Mouse (Mus musculus) ES-E14 (cell line): ENCODE results near the gene Hhipl1. TPM values are rescaled to one million over a fixed set of nuclear protein-coding genes. Genes with fewer than 3 reads are reported as not detected.

Source experiments
- DNase-seq: peaks from one replicate; pipeline ENCODE4 v3.0.0-alpha.2; 2013; ENCODE audit warnings: low read depth, low spot score
- H3K27ac ChIP-seq: 2 replicates; pipeline ENCODE4 v1.5.1; 2012; ENCODE audit warnings: low read depth, mild to moderate bottlenecking, low read length, moderate library complexity, mixed read lengths; ENCODE audit not compliant: poor library complexity, insufficient read depth, severe bottlenecking
- H3K36me3 ChIP-seq: 2 replicates; pipeline ENCODE4 v1.6.1; 2012; ENCODE audit warnings: mild to moderate bottlenecking, low read length, moderate library complexity, mixed read lengths; ENCODE audit not compliant: control insufficient read depth, poor library complexity, insufficient read depth, severe bottlenecking
- H3K4me1 ChIP-seq, 2 experiments: fragments of 150-350 bp in 1 of 2; sonication (generic) in 1 of 2; 2 replicates each; pipeline ENCODE4 v1.6.1; 2012; ENCODE audit warnings: low read length in 2 of 2, mild to moderate bottlenecking in 1 of 2, mixed read lengths in 1 of 2; ENCODE audit not compliant: control insufficient read depth in 2 of 2, insufficient read depth in 2 of 2, poor library complexity in 1 of 2
- H3K4me3 ChIP-seq, 2 experiments: fragments of 150-350 bp in 1 of 2; sonication (generic) in 1 of 2; 2 replicates each; pipeline ENCODE4 v1.5.1; 2012; ENCODE audit warnings: low read length in 2 of 2, low read depth in 1 of 2, mild to moderate bottlenecking in 1 of 2, mixed read lengths in 1 of 2; ENCODE audit not compliant: insufficient read depth in 1 of 2, poor library complexity in 1 of 2, severe bottlenecking in 1 of 2
- H3K9ac ChIP-seq: 2 replicates; pipeline ENCODE4 v1.6.1; 2012; ENCODE audit warnings: low read depth, mild to moderate bottlenecking, low read length, mixed read lengths; ENCODE audit not compliant: poor library complexity, insufficient read depth, severe bottlenecking
- H3K9me3 ChIP-seq: fragments of 150-350 bp; sonication (generic); 2 replicates; pipeline ENCODE4 v1.6.1; 2012; ENCODE audit warnings: low read depth, mild to moderate bottlenecking, low read length; ENCODE audit not compliant: control insufficient read depth, insufficient read depth
- CHD2 ChIP-seq: IDR thresholded peaks from 2 replicates; pipeline ENCODE4 v1.6.1; 2014; ENCODE audit warnings: mild to moderate bottlenecking, low read depth, low read length, inconsistent platforms
- HCFC1 ChIP-seq: IDR thresholded peaks from 2 replicates; pipeline ENCODE4 v1.6.1; 2012; ENCODE audit warnings: low read length, inconsistent platforms, borderline replicate concordance; ENCODE audit not compliant: insufficient read depth
- MAFK ChIP-seq: IDR thresholded peaks from 2 replicates; pipeline ENCODE4 v1.6.1; 2014; ENCODE audit warnings: mild to moderate bottlenecking, low read depth, low read length, inconsistent platforms; ENCODE audit not compliant: insufficient read depth
- ZC3H11A ChIP-seq: IDR thresholded peaks from 2 replicates; pipeline ENCODE4 v1.6.1; 2012; ENCODE audit warnings: low read depth, mild to moderate bottlenecking, inconsistent platforms, low read length, borderline replicate concordance
- ZNF384 ChIP-seq: IDR thresholded peaks from 2 replicates; pipeline ENCODE4 v1.6.1; 2012; ENCODE audit warnings: low read depth, low read length, inconsistent platforms
- in situ Hi-C, 2 experiments: fragments of 600-800 bp; cut with MboI; formaldehyde crosslinking; loops; one replicate each; pipeline ENCODE4 v1.15.1; 2025; ENCODE audit warnings: low sequenced_read_pairs in 2 of 2, inconsistent platforms in 1 of 2; ENCODE audit not compliant: unreplicated experiment in 2 of 2
- total RNA-seq: library from RNA; depleted of rRNA; stranded (reverse); fragments of 300-350 nt; gene quantifications from 2 replicates; pipeline ENCODE4 v1.2.3, GENCODE M21; 2012

Gene Hhipl1
- total RNA-seq, 1 experiment = 1.0 TPM

GRCm38 (mm10) chr12:108303778-108304365 lies 2.2 kb upstream of the Hhipl1 start:
- Histone ChIP-seq H3K9ac (no peak overlapping the region), H3K36me3 (no peaks in the 10 kb centered on the region), H3K4me3 (no peak overlapping the region), H3K9me3 (no peaks in the 10 kb centered on the region), H3K27ac (no peak overlapping the region), H3K4me1 (peaks cover 0 to 11% of the 10 kb centered on the region in 2 experiments; a peak in 3 of 4 replicates)
- TF ChIP-seq HCFC1 = no peak
- no peak for TF ChIP-seq CHD2
- TF ChIP-seq ZNF384 = no peak
- no peak for TF ChIP-seq MAFK
- TF ChIP-seq ZC3H11A = no peak
- DNase-seq = no peak
- in situ Hi-C loops = no loop called here

- no peak overlapping the region for H3K9ac ChIP-seq
- no peak for TF ChIP-seq ZNF384
- no peak for TF ChIP-seq MAFK
- TF ChIP-seq ZC3H11A = no peak
- no peak for TF ChIP-seq CHD2
- no peak for TF ChIP-seq HCFC1
- peaks cover 0 to 11% of the 10 kb centered on the region in 2 experiments; a peak in 3 of 4 replicates for H3K4me1 ChIP-seq
- no peak overlapping the region for H3K4me3 ChIP-seq
- no peak overlapping the region for H3K27ac ChIP-seq
- in situ Hi-C loops = no loop called here
- H3K36me3 ChIP-seq = no peaks in the 10 kb centered on the region
- DNase-seq = no peak
- H3K9me3 ChIP-seq = no peaks in the 10 kb centered on the region
Observed at GRCm38 (mm10) chr12:108305172-108305571, 898 bp upstream of the Hhipl1 start.

- peak; percentile 86 for DNase-seq
- H3K36me3 ChIP-seq = no peaks in the 10 kb centered on the region
- H3K9me3 ChIP-seq = no peaks in the 10 kb centered on the region
- H3K27ac ChIP-seq = no peak overlapping the region
- TF ChIP-seq CHD2 = no peak
- TF ChIP-seq ZC3H11A = no peak
- no peak for TF ChIP-seq MAFK
- TF ChIP-seq HCFC1 = no peak
- TF ChIP-seq ZNF384 = no peak
- in situ Hi-C loops = no loop called here
- H3K4me3 ChIP-seq = no peak overlapping the region
- peaks cover 0 to 14% of the 10 kb centered on the region in 2 experiments; a peak in 2 of 4 replicates for H3K4me1 ChIP-seq
- H3K9ac ChIP-seq = no peak overlapping the region
Observed at GRCm38 (mm10) chr12:108307553-108307952, 1.5 kb downstream of the Hhipl1 start.

GRCm38 (mm10) chr12:108308363-108308856 lies 2.3 kb downstream of the Hhipl1 start:
- Histone ChIP-seq H3K36me3 (no peaks in the 10 kb centered on the region), H3K4me3 (no peak overlapping the region), H3K27ac (no peak overlapping the region), H3K4me1 (peaks cover 0 to 20% of the 10 kb centered on the region in 2 experiments; a peak in 2 of 4 replicates), H3K9me3 (no peaks in the 10 kb centered on the region), H3K9ac (no peak overlapping the region)
- DNase-seq = no peak
- in situ Hi-C loops = no loop called here
- TF ChIP-seq HCFC1 (no peak), CHD2 (no peak), ZNF384 (no peak), ZC3H11A (no peak), MAFK (no peak)
